Mouse (Mus musculus): Measurements from ENCODE around the gene Kmt5c. TPM values are rescaled to one million over a fixed set of nuclear protein-coding genes. Genes with fewer than 3 reads are reported as not detected.

Gene Kmt5c
- total RNA-seq, 4 experiments from 2014 or later = 7.5 to 10.8 (median 9.7) TPM

DNA sequence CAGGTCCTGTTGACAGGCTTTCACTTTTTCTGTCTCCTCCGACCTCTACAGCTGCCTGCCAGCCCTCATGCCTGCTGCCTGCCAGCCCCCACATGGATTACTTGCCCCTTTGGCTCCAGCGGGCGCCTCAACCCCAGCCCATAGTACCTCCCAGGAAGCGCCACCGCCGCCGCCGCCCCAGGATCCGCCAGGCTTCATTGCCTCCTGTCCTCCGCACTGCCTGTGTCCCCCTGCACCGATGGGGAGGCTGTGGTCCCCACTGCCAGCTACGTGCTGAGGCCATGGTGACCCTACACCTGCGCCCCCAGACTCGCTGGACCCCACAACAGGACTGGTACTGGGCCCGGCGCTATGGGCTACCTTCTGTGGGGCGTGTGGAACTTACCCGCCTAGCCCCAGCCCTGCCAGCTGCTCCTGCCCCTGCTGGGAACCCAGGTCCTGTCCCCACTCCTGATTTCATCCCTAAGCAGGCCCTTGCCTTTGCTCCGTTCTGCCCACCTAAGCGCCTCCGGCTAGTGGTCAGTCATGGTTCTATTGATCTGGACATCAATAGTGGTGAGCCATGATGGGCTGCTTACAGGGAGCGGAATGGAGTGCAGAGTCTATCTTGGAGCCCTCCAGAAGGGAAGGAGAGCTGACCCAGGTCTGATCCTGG lies 6.5 kb downstream of the Kmt5c start:
- no peak for DNase-seq (ENCODE audit: low spot score)

DNA sequence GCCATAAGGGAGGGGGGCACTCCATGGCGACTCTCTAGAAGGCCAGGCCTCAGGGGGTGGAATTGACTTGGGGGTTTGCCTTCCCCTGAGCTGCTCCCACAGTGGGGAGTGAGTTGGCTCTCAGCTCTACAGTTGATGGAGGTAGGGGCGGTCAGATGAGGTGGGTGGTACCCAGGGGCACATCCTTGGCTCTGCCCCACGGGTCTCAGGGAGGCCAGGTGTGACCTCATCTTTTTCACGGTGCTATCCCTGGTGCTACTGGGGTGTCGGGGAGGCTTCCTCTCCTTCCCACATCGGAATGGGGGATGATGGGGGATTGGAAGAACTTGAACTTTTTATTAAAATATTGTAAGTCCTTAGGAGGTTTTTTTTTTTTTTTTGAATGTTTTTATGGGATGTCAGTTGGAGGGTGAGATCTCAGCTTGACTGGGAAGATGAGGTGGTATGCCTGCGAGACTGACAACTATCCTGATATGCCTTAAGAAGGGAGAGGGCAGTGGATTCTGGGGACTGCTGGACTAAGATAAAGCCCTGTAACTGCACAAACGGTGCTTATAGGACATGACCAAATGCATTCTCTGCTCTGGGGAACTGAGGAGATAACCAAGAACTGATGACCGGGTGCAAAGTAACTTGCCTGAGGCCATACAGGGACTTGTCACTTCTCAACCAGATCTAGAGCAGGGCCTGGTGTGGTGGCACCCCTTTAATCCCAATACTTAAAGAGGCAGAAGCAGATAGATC lies 7.4 kb downstream of the Kmt5c start:
- no peak for DNase-seq (ENCODE audit: low spot score)

DNA sequence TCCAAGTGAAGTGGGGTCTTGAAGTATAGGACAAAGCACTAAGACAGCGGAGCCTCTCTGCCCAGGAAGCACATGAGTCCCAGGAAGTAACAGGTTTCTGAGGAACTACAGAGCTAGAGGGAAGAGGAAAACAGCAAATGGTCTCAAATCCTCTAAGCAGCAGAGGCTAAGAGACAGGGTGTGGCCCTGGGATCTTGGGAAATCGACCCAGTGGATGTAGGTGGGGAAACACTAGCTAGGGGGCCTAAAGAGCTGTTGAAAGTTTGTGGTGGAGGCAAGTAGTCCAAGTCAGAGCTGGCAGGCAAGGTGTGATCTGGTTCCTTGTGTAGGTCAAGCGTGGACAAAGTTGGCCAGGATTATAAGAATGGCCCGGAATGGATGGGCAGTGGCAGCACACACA lies 8.4 kb downstream of the Kmt5c start:
- DNase-seq (ENCODE audit: low spot score) = no peak

DNA sequence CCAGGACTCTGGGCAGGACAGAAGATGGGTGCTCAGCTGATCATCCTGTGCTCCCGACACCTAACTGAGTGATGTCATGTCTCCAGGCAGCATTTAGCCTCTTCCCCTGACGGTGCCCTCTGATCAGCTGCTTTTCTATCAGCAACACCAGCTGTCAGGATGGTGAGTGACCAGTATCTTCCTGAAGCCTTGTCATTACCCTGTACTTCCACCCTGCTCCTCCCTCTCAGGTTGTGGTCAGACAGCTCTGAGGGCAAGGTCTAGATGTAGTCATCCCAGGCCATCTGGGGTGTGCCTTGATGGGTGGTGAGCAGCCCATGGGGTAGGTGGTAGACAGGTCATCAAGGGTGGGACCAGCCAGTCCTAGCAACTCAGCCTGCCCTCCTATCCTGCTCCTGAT lies 9.3 kb downstream of the Kmt5c start:
- no peak for DNase-seq (ENCODE audit: low spot score)

DNA sequence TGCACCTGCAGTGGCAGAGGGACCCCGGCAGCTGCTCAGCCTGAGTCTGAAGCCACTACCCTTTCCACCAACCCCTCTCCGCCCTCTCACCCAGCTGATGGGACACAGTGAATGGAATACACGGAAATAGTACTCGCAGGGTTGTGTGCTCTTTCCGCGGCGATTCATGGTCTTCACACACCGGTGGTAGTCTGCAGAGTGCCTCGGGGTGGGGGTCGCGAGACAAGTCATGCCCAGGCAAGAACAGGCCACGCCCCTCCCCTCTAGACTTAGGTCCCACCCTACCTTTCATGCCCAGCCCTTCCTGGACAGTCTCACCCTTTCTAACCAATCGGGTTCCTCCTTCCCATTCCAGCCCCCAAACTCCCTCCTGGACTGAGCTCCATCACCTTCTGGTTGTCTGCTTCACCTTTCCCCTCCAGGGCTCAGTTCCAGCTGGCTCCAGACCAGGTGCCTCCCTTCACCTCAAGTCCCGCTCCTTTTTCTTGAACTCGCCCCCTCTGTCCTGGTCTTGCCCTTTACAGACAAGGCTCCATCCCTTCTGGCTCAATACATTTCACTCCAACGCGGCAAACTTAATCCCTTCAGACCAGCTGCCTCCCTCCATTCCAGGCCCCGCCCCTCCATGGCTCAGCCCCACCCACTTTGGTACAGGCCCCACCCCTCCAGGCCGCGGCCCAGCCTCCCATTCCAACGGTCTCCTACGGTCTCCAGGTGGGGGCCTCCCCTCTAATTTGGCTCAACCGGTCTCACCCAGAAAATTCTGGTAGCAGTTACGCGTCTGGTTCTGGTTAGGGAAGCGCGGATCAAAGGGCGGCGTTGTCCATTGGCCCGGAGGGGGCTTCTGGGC lies 12.3 kb downstream of the Kmt5c start:
- no peak for DNase-seq (ENCODE audit: low spot score)

DNA sequence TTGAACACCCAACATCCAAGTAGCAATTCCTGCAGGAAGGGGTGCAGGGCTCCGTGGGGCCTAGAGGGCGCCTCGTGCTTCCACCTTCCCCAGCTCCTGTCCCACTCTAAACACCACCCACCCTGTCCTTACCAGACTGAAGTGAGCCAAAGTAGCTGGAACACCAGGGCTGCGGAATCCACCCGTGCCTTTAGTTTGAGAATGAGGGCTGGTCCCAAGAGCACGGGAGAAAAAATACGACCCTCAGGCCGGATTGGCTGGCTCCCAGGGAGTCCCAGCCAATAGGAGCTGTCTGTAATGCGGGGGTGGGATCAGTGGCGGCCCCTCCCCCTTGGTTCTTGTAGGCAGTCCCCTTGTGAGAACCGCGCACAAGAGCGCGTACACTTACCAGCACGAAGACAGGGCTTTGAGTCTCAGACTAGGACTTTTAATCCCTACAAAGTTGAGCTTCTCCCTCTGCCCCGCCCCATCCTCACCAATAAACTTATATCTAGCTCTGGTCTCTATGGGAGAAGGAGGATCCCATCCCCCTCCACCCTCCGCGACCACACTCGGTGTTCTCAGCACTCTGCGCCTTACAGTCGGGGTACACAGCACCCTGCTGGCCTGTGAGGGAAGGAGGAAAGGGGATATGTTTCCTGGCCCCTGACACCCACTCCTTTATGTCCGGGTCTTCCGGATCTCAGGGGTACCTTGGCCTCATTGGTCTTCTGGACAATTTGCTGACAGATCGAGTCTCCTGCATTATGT lies 13.1 kb downstream of the Kmt5c start, which contains the start of gene Cox6b2:
Gene Cox6b2, minus strand, starts transcription at position 274 of the 750 bp plus-strand sequence.
- DNase-seq (ENCODE audit: low spot score) = peak; percentile 11

DNA sequence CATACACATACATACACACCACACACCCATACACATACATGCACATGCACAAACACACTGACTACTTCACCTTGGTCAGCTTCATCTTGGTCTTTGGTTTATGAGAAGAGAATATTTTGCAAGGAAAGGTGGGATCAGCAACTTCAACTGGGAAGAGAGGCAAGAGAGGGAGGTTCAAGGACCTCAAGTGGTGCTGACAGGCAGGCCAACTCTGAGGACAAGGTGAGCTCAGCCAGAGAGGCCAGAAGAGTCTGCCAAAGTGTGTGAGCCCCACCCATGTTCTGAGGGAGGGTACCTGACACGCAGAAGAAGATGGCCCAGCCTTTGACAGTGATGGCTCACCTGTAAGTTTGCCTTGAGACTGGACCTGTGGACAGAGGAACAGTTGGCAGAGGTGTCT lies 19.8 kb downstream of the Kmt5c start:
- DNase-seq (ENCODE audit: low spot score) = no peak

DNA sequence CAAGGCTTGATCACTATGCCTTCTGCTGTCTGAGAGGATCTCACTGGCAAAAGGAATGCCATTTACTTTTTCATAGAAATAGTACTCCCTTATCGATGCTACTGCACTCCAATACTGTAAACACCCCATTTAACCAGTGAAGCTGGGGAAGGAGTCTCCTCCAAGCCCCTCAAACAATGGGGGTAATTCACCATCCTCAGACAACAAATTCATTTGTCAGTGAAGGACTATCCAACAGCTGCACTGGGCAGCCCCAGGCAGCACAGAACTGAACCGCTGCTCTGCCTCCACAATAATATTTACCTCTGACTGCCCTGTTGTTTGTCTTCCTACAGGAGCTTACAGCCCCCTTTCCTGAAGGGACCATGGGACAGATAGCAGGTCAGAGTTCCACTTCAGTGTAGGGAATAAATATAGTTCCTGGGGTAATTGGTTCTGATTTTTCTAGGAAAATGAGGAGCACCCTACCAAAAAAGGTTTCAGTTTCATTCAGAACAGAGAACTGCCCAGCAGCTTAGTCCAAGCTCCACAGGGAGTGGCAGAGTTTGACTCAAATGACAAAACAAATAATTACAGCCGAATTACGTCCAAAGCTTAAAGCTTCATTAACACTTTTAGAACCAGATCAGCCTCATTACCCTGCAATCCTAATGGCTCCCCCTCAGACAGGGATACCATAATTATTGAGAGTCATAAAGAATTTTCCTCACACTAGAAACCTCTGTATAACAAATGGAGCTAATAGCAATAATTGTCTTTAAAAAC lies 25.2 kb downstream of the Kmt5c start:
- DNase-seq (ENCODE audit: low spot score) = no peak

DNA sequence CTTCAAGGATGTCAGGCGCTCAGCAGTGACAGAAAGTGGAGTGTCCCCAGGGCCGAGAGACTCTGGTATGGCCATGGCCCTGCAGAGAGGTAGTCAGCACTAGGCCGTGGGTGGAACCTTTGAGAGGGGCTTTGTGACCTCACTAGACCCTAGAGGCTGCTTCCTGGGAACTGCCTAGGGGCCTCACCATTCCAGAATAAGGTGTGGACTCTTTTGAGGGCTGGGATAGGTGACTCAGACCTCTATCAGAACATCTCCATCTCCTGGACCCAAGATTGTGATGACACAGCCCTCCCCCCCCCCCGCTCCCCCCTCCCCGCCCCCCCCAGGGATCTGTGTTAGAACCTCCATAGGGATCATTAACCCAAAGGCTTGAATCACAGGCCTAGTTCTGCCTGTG lies 31.3 kb downstream of the Kmt5c start, which contains the start of gene Fam71e2:
Gene Fam71e2, minus strand, starts transcription at position 101 of the 400 bp plus-strand sequence.
- DNase-seq (ENCODE audit: low spot score) = no peak

DNA sequence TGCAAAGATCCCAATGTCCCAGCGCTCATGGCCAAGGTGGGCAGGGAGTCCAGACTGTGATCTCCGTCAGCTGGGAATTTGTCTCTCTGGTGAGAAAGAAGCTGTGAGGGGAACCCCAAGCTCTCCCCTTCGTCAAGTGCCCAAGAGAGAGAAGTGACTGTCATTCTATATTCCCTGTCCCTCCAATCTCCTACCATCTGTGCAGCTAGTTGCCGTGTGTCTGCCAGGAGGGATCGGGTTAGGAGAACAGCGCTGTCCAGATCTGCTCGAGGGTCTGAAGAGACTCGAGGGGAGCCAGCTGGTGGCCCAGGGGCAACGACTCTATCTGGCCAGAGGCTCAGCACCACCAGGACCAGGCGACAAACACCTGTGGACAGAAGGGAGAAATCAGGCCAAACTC lies 36.2 kb downstream of the Kmt5c start:
- no peak for DNase-seq (ENCODE audit: low spot score)

DNA sequence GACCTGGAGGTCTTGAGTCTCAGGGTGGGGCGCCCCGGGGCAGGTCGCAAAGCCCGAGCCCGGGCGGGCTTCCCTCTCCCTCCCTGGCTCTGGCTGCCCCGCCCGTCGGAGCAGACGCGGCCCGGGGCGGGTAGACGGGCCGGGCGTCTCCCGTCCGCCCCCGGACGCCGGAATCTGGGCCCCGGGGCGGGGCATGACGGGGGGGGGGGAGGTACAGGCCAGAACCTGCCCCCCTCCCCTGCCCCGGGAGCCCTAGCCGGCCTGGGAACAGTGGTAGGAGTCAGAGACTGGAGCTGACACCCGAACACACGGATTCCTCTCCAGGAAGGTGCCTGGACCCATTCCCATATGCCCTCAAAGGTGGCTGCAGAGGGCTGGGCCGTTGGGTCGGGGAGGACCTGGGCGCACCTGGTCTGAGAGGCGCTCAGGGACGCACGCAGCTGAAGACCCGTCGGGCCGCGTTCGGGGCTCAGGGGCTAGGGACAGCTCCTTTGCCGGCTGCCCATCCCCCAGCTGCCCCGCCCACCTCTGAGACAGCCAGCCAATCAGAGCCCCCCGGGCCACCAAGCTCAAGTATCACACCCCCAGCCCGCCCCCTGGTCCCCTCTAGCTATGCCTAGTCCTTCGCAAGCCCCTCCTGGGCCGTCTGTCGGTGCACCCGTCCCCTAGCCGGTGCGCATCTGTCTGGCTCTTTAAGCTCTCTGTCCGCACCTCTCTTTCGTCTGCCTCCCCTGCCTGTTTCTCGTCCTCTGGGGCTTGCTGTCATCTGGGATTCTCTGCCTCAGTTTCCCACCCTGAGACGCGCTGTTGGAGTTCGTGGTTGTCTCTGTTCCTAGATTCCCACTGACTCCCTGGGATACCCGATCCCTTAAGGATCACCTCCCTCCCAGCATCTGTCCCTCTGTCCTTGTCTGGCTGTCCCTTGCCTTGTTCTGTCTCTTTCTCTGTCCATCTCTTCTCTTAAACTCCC lies 37.2 kb downstream of the Kmt5c start:
- DNase-seq (ENCODE audit: low spot score) = peak; percentile 24

DNA sequence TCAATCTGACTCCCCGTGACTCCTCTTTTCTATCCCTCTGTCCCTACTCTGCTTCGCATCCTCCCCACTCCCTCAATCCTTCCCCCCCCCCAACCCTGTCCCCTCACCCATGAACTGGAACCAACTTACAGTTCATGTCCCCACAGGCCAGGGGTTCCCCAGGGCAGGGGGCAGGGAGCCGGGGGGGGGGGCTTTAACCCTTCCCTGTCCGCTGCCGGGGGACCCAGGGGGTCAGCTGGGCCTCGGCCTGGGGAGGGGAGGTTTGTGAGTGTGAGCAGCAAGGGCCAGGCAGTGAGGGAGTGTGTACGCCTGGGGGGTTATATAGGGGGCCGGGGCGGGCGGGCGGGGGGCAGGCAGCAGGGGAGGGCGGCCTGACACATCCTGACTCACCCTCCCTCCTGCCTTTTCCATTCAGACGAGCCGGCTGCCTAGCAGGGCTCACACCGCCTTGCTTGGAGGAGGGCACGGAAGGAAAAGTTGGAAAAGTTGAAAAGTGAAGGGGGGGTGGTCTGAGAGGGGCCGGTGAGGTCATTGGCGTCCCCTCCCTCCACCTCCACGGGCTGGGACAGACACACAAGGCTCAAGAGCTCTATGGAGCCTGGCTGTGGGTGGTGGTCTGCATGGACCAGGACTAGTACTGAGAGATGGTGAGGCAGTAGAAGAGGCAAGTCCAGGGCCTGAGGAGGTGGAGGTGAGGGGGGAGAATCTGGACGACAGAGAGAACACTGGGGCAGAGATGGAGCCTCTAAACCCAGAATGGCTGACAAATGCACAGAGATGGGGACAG lies 38.1 kb downstream of the Kmt5c start:
- DNase-seq (ENCODE audit: low spot score) = no peak

DNA sequence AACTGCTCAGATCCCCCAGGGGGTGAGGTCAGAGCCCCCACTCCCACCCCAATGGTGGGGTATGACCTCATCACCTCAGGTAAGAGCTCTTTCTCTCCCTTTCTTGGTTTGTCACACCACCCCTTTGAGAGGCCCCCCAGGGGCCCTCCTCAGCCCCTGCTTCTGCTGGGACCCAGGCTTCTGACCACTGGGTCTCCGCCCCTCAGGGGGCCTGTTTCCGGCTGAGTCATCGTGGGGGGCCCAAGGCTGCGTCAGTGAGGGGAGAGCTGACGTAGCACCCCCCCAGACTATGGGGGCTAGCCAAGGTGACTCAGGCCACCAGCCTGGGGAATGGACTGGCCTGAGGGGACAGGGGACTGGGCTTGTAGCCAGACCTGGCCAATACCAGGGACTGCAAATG lies 40.0 kb downstream of the Kmt5c start:
- no peak for DNase-seq (ENCODE audit: low spot score)

DNA sequence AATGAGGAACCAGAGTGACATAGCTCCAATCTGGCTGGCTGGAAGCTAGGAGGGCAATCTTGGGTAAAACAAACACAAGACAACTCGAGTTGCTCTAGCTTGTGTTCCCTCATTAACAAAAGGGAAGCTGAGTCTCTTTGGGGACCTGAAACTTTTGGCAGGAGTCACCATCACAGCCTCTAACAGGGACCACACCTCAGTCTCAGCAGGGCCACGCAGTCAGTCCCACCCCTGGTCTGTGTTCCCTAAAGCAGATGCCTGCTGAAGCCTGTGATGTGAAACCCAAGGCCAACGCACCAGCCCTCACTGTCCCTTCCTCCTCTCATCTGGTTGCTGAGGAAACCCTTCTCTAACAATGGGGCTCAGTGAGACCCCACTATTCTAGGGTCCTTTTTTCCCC lies 42.2 kb downstream of the Kmt5c start:
- no peak for DNase-seq (ENCODE audit: low spot score)

DNA sequence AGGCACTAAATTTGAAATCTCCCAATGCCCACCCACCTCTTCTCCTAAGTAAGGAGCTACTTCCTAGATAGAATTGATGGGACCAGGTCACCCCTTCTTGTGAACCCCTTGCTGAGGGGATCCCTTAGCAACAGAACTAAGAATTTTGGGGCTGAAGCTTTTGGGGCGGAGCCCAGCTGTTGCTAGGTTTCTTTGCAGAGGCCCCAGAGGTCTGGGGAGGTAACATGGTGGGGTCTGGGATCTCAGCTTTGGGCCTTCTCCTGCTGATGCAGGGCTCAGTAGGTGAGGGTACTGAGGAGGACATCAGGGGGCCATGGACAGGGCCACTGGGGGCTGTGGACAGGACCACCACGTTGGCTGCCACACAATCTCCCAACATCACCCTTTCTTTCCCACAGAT lies 42.8 kb downstream of the Kmt5c start, which contains the start of the genes Il11 and Tmem190:
Gene Il11, minus strand, starts transcription at position 101 of the 400 bp plus-strand sequence.
Gene Tmem190, plus strand, starts transcription at position 179 of the 400 bp plus-strand sequence.
- DNase-seq (ENCODE audit: low spot score) = no peak

DNA sequence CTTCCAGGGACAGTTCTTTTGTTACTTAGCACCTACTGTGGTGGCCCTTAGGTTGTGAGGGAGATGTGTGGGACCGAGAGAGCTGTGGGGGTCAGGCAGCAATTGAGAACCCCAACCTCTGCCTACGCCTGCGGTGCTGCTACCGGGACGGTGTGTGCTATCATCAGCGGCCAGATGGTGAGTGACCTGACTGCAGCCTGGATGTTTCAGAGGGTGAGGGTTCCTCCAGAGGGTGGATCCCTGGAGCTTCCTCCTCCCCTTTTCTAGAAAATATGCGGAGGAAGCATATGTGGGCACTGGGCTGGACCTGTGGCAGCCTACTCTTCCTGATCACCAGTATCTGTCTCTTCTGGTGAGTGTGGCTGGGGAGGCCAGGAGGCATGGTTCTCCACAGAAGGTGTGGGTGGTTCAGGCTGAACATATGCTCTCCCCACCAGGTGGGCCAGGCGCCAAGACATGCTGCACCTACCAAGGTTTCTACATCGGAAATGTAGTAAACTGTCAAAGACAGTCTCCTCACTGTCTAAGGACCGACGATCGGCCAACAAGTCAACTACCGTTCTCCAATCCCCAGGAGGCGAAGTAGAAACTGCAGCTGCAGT lies 43.9 kb downstream of the Kmt5c start:
- DNase-seq (ENCODE audit: low spot score) = no peak

DNA sequence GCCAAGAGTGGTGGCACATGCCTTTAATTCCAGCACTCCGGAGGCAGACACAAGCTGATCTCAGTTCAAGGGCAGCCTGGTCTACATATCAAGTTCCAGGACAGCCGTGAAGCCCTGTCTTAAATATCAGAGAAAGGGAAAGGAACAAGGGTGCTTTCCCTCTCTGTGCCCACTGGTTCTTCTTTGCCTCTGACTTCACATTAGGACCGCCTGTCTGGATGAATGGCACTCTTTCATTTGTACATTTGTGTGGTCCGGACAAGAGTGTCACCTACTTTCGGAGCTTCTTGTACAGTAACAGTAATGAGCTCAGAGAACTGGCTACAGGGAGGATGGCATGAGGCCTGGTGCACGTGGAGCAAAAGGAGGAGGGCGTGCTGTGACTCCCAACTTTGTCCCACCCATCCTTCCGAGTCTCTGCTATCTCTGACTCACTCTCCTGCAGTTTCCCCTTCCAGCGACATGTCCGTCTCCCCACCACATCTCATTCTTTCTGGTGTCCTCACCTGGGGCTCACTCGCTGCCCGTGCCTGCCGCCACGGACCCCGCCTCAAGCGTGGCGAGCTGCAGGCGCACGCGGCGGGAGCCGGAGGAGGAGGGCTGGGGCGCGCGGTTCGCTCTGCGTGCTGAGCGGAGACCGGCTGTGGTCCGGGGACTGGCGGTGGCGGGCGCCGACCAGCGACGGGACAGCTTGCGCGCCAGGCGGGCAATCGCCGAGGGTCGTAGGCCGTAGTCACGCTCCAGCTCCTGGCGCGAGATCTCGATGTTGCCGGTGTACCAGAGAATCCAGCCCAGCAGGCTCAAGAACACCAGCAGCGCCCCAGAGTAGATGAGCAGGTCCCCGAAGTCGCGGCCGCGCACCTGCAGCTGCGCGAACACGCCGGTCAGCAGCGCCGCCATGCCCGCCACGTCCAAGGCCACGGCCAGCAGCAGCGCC lies 48.9 kb downstream of the Kmt5c start:
- DNase-seq (ENCODE audit: low spot score) = peak; percentile 19

All from heart, adult 8-10 months (tissue).